Mouse (Mus musculus): ENCODE results near the gene Arcn1. TPM values are rescaled to one million over a fixed set of nuclear protein-coding genes. Genes with fewer than 3 reads are reported as not detected.

Gene Arcn1
- polyA plus RNA-seq, 1 experiment from 2014 or later, result 135 TPM

- no peak for DNase-seq (ENCODE audit: low spot score)
- Histone ChIP-seq H3K4me3 (replicated peaks; ENCODE audit: low read depth, low read length) (no peak overlapping the region), H3K4me2 (ENCODE audit: low read length) (no peak overlapping the region), H3K9ac (ENCODE audit: low read depth, low read length) (no peak overlapping the region), H3K27me3 (ENCODE audit: insufficient read depth, low read length) (no peaks in the 10 kb centered on the region), H3K36me3 (ENCODE audit: insufficient read depth, low read length) (peaks cover 41% of the 10 kb centered on the region; the same call in 1 of the 2 replicates), H3K4me1 (replicated peaks; ENCODE audit: insufficient read depth, low read length) (0 out of 2 replicates have a peak, but pooled peaks cover 4% of the 10 kb centered on the region), H3K9me3 (replicated peaks; ENCODE audit: low read length) (no peaks in the 10 kb centered on the region), H3K27ac (no peak overlapping the region)
- WGBS, result 77% methylated on average over 6 of the region's 6 CpGs
- ATAC-seq (replicated peaks; ENCODE audit: low FRiP score, low read depth), result no peak
- no peak for TF ChIP-seq CTCF (IDR thresholded peaks at IDR 0.05; ENCODE audit: low read depth)
These were observed 54.6 kb downstream of the Arcn1 start for GRCm38 (mm10) chr9:44713080-44713479.

- DNase-seq (ENCODE audit: low spot score), result no peak
- no peaks in the 10 kb centered on the region for H3K27me3 ChIP-seq (ENCODE audit: insufficient read depth, low read length)
- WGBS, result 73% methylated on average over 17 of the region's 17 CpGs
These were observed 56.0 kb downstream of the Arcn1 start for GRCm38 (mm10) chr9:44711602-44712001.

GRCm38 (mm10) chr9:44710213-44710612 lies 57.4 kb downstream of the Arcn1 start:
- Histone ChIP-seq H3K27ac (no peak overlapping the region), H3K36me3 (ENCODE audit: insufficient read depth, low read length) (peaks cover 25% of the 10 kb centered on the region), H3K9ac (ENCODE audit: low read depth, low read length) (no peak overlapping the region), H3K4me2 (ENCODE audit: low read length) (no peak overlapping the region), H3K4me1 (replicated peaks; ENCODE audit: insufficient read depth, low read length) (0 out of 2 replicates have a peak, but pooled peaks cover 4% of the 10 kb centered on the region), H3K27me3 (ENCODE audit: insufficient read depth, low read length) (no peaks in the 10 kb centered on the region), H3K4me3 (replicated peaks; ENCODE audit: low read depth, low read length) (no peak overlapping the region), H3K9me3 (replicated peaks; ENCODE audit: low read length) (no peaks in the 10 kb centered on the region)
- WGBS, result 80% methylated on average over 5 of the region's 5 CpGs
- ATAC-seq (replicated peaks; ENCODE audit: low FRiP score, low read depth) (no peak), DNase-seq (ENCODE audit: low spot score) (no peak)
- TF ChIP-seq CTCF (IDR thresholded peaks at IDR 0.05; ENCODE audit: low read depth), result no peak

More at GRCm38 (mm10) chr9:44711602-44712001, 56.0 kb downstream of the Arcn1 start:
- Histone ChIP-seq H3K4me2 (ENCODE audit: low read length) (no peak overlapping the region), H3K4me1 (replicated peaks; ENCODE audit: insufficient read depth, low read length) (0 out of 2 replicates have a peak, but pooled peaks cover 4% of the 10 kb centered on the region), H3K9me3 (replicated peaks; ENCODE audit: low read length) (no peaks in the 10 kb centered on the region), H3K36me3 (ENCODE audit: insufficient read depth, low read length) (peaks cover 35% of the 10 kb centered on the region), H3K4me3 (replicated peaks; ENCODE audit: low read depth, low read length) (no peak overlapping the region), H3K27ac (no peak overlapping the region), H3K9ac (ENCODE audit: low read depth, low read length) (no peak overlapping the region)
- no peak for ATAC-seq (replicated peaks; ENCODE audit: low FRiP score, low read depth)
- TF ChIP-seq CTCF (IDR thresholded peaks at IDR 0.05; ENCODE audit: low read depth), result no peak

- DNase-seq (ENCODE audit: low spot score) (peak; percentile 50), ATAC-seq (replicated peaks; ENCODE audit: low FRiP score, low read depth) (no peak)
- 58% methylated on average over 2 of the region's 2 CpGs for WGBS
- Histone ChIP-seq H3K27ac (no peak overlapping the region), H3K36me3 (ENCODE audit: insufficient read depth, low read length) (peaks cover 26% of the 10 kb centered on the region), H3K9ac (ENCODE audit: low read depth, low read length) (no peak overlapping the region), H3K4me1 (replicated peaks; ENCODE audit: insufficient read depth, low read length) (0 out of 2 replicates have a peak, but pooled peaks cover 4% of the 10 kb centered on the region), H3K4me3 (replicated peaks; ENCODE audit: low read depth, low read length) (no peak overlapping the region), H3K27me3 (ENCODE audit: insufficient read depth, low read length) (no peaks in the 10 kb centered on the region), H3K9me3 (replicated peaks; ENCODE audit: low read length) (no peaks in the 10 kb centered on the region), H3K4me2 (ENCODE audit: low read length) (no peak overlapping the region)
- peak; percentile 72 for TF ChIP-seq CTCF (IDR thresholded peaks at IDR 0.05; ENCODE audit: low read depth)
These were observed 58.0 kb downstream of the Arcn1 start for GRCm38 (mm10) chr9:44709600-44709999.

- H3K4me3 ChIP-seq (replicated peaks; ENCODE audit: low read depth, low read length), result peak overlapping the region; percentile 26
- peak overlapping the region; percentile 63 for H3K4me2 ChIP-seq (ENCODE audit: low read length)
- no peak overlapping the region for H3K27ac ChIP-seq
- peaks cover 25% of the 10 kb centered on the region for H3K36me3 ChIP-seq (ENCODE audit: insufficient read depth, low read length)
- H3K27me3 ChIP-seq (ENCODE audit: insufficient read depth, low read length), result no peaks in the 10 kb centered on the region
- ATAC-seq (replicated peaks; ENCODE audit: low FRiP score, low read depth) (no peak; the same call in 1 of the 2 replicates), DNase-seq (ENCODE audit: low spot score) (no peak)
- 28% methylated on average over 6 of the region's 6 CpGs for WGBS
- H3K4me1 ChIP-seq (replicated peaks; ENCODE audit: insufficient read depth, low read length), result 0 out of 2 replicates have a peak, but pooled peaks cover 4% of the 10 kb centered on the region
- H3K9me3 ChIP-seq (replicated peaks; ENCODE audit: low read length), result no peaks in the 10 kb centered on the region
- H3K9ac ChIP-seq (ENCODE audit: low read depth, low read length), result 0 out of 2 replicates have a peak overlapping the region, but pooled peaks have one; percentile 14
- TF ChIP-seq CTCF (IDR thresholded peaks at IDR 0.05; ENCODE audit: low read depth), result no peak
These were observed 58.7 kb downstream of the Arcn1 start for GRCm38 (mm10) chr9:44708925-44709324.

GRCm38 (mm10) chr9:44708429-44708765 lies 59.2 kb downstream of the Arcn1 start:
- ATAC-seq (replicated peaks; ENCODE audit: low FRiP score, low read depth) (peak; percentile 72), DNase-seq (ENCODE audit: low spot score) (peak; percentile 79)
- Histone ChIP-seq H3K36me3 (ENCODE audit: insufficient read depth, low read length) (peaks cover 22% of the 10 kb centered on the region), H3K4me1 (replicated peaks; ENCODE audit: insufficient read depth, low read length) (0 out of 2 replicates have a peak, but pooled peaks cover 4% of the 10 kb centered on the region), H3K9ac (ENCODE audit: low read depth, low read length) (peak overlapping the region; percentile 14; the same call in 1 of the 2 replicates), H3K4me2 (ENCODE audit: low read length) (peak overlapping the region; percentile 63), H3K27ac (no peak overlapping the region), H3K4me3 (replicated peaks; ENCODE audit: low read depth, low read length) (peak overlapping the region; percentile 26), H3K27me3 (ENCODE audit: insufficient read depth, low read length) (no peaks in the 10 kb centered on the region), H3K9me3 (replicated peaks; ENCODE audit: low read length) (no peaks in the 10 kb centered on the region)
- peak; percentile 61 for TF ChIP-seq CTCF (IDR thresholded peaks at IDR 0.05; ENCODE audit: low read depth)
- 8% methylated on average over 23 of the region's 24 CpGs for WGBS

All from kidney, postnatal 0 days (tissue).